Mouse (Mus musculus): Measurements from ENCODE around the gene Nub1. TPM values are rescaled to one million over a fixed set of nuclear protein-coding genes. Genes with fewer than 3 reads are reported as not detected.

Gene Nub1
- total RNA-seq, 4 experiments from 2014 or later: 33.1 to 45.6 (median 36.7) TPM

DNA sequence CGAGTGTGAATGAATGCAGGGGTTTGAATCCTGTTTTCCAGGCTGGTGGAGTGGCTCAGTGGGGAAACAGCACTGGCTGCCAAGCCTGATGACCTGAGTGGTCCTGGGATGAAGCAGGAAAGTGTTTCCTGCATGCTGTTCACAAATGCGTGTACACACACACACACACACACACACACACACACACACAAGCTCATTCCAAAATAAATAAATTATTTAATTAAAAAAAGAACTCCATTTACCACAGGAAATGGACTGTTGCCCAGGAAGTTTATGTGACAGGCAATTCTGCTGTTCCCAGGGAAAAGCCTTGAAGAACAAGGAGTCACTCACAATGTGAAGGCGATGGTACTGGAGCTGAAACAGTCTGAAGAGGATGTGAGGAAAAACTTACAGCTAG is 11.4 kb downstream of the Nub1 start:
- DNase-seq (ENCODE audit: low spot score): no peak

DNA sequence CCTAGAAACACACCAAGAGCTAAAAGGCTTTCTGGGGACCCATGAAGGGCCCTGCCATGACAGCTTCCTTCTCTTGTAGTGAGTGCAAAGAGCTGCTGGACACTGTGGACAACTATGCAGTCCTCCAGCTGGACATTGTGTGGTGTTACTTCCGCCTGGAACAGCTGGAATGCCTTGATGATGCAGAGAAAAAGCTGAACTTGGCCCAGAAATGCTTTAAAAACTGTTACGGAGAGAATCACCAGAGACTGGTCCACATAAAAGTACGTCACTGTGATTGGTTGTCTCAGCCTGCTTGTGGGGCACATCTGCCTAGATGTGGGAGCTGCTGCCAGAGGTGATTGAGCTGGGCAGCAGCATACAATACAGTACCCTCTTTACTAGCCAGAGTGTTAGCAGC is 15.9 kb downstream of the Nub1 start:
- DNase-seq (ENCODE audit: low spot score): peak; percentile 29

DNA sequence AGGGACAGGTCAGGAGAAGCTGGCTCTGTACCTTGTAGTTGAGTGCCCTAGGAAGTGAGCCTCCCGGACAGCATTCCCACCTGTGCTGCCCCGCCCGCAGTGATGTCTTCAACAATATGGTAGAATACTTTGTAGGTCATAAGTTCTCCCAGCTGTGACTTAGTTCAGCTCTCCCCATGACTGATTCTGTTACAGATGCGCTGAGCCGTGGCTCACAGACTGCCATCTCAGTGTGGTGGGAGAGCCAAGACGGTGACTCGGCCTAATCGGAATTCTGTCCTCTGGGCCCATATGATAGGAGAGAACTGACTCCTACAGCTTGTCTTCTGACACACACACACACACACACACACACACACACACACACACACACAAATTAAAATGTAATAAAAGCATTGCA is 19.3 kb downstream of the Nub1 start:
- DNase-seq (ENCODE audit: low spot score): no peak

DNA sequence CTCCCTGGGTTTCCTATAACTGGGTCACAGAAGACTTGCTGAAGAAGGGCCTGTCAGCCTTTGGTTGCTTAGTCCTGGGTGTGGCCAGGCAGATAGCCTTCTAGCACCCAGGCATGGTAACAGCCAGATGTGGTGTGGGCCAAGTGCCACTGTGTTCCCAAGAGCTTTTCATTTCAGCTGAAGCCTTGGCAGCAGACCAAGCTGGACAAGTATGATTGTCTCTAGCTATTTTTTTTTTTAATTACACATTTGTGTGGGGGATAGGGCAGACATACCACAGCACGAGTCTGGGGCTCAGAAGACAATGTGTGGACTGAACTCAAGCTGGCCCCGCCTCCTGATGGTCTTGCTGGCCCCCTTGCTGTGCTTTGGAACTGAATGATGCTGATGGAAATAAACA is 24.6 kb downstream of the Nub1 start:
- no peak for DNase-seq (ENCODE audit: low spot score)

DNA sequence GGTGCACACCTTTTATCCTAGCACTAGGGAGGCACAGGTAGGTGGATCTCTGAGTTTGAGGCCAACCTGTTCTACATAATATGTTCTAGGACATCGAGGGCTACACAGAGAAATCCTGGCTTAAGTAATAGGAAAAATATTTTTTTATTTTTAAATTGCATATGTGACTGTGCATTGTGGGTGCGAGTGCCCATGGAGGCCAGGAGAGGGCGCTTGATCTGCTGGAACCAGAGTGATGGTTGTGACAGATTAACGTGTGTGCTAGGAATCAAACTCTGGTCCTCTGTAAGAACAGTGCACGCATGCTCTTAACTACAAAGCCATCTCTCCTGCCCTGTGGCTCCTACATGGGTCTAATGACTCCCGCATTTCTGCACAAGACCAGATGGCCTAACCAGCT is 26.3 kb downstream of the Nub1 start:
- no peak for DNase-seq (ENCODE audit: low spot score)

DNA sequence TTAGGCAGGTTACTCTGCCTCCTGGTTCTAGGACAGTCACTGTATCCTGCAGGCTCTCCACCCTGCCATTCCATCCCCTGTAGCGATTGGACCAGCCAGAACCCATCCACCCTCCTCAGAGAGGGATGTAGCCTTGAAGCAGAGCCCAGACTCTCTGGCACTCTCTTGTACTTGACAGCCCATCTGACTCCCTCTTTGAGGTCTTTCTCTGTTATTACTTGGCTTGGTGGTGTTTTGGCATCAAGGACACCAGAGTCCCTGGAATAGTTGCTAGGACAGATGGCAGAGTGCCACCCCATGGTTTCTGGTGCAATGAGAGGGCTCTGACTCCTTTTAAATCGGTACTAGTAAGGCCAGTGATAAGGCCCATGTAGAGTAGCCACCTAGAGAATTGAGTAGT is 27.9 kb downstream of the Nub1 start:
- no peak for DNase-seq (ENCODE audit: low spot score)

DNA sequence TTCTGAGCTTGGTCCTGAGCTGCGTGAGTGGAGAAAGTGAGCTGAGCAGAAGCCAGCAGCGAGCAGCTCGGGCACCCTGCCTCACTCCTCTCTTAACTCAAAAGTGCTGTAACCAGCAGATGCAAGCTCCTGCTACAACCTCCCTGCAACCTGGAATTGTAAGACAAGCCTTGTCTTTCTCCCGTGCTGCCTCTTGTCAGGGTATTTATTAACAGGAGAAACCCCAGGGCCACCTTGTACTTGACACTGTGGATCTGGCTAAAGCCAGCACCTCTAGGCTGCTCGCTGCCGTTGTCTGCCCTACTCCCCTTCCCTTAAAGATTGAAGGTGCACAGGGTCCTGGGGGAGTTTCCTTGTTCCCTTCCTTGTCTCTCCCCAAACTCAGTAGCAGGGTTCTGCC is 28.7 kb downstream of the Nub1 start:
- DNase-seq (ENCODE audit: low spot score): no peak

DNA sequence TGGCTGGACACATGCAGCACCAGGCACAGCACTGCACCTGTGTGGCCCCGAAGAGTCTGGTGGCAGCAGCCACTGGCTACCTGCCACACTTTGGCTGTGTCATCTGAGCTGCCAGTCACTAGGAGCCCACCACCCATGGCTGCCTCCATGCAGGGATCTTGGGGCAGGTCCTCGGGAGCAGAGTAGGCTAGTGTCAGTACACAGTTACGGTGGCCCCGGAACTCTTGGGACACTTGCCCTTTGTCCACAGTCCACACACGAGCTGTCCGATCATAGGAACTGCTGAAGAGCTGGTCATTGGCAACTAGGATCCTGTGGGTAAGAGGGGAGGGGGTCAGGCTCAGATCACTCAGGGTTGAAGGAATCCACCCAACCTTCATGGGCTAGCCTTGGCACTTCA is 32.7 kb downstream of the Nub1 start:
- no peak for DNase-seq (ENCODE audit: low spot score)

DNA sequence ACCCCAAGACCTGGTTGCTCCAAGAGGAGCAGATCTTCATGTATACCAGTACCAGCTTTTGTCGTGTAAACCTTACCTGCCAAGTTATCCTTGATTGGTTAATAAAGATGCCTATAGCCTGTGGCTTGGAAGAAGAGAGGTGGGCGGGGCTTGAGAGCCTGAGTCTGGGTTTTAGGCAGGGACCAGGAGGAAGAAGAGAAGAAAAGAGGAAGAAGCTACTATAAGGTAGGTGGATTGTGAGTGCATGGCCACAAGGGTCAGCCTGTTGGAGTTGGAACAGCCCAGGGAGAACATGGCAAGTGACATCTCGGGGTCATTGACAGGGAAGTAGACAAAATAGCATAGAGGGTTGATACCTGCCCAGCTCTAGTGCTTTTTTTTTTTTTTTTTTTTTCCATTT is 34.5 kb downstream of the Nub1 start:
- no peak for DNase-seq (ENCODE audit: low spot score)

DNA sequence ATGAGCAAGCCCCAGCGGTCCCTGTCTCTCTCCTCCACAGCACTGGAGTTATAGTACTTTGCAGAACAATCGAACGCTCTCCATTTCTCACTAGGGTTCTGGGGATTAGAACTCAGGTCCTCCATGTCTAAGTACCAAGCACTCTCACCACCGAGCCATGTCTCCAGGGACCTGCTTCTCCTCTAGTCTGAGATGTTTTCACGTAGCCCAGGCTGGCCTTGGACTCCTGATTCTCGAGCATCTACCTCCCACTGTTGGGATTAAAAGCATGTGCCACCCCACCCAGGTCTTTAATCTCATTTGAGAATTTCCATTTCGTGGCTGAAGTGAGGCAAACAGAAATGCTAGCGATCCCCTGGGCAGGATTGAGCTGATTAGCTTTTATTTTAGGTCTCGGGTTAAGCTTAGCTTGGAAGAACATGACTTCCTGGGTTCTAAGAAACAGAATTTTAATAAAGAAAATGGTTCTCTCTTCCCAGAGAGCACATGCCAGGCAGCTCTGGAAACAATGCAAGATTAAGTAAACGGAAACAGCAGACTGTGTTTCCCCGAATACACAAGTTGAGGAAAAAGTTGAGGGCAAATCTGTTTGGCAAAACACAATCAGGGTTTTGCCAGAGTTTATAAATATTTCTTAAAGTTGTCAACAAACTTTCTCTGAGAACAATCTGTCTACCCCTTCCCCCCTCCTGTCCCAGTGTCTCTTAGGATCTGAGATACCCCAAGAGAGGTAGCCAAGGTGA is 38.4 kb downstream of the Nub1 start:
- DNase-seq (ENCODE audit: low spot score): no peak

DNA sequence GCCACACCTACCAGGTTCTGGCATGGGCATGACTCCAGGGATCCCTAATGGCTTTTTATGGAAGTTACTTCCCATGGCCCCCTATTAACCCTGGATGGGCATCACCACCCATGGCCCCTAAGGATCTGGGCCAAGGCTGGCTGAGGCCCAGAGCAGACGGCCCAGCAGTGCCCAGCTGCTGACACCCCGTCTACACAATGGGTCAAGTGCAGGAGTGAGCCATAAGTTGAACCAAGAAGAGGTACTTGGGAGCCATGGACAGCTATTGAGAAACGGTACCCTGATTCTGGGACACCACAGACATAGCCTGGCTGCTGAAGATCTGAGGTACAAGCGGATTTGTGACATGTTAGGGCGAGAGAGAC is 38.9 kb downstream of the Nub1 start:
- DNase-seq (ENCODE audit: low spot score): no peak

DNA sequence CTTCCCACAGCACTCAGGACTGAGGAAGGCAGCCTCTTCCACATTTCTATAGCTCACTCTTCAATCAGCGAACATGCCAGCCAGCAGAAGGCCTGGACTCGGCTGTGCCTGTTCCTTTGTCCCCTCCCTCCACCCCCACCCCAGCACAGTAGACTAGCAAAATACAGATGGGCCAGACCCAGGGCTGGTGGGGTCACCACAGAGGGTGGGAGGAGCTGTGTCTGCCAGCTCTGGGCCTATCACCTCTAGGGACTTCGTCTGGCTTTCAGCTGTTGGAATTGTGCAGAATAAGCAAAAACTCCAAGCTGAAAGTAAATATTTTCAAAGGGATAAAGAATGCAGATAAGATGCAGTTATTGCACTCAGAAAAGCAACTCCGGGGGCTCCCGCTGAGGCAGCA is 39.5 kb downstream of the Nub1 start:
- no peak for DNase-seq (ENCODE audit: low spot score)

DNA sequence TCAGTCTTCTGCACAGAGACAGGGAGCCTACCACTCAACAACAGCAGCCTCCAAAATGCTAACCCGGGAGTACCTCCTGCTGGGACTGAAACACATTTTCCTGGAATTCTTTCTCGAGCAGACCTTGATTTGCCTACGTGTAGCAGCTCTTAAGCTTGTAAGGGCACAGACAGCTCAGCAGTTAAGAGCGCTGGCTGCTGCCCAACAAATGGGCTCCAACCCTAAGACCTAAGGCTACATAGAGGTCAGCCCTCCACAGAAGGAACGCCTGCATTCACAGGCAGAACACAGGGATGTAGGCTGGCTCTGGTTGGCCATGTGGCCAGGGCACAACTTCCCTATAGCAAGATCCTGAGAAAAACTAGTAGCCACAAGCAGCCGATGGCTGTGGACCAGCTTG is 40.6 kb downstream of the Nub1 start:
- DNase-seq (ENCODE audit: low spot score): no peak

DNA sequence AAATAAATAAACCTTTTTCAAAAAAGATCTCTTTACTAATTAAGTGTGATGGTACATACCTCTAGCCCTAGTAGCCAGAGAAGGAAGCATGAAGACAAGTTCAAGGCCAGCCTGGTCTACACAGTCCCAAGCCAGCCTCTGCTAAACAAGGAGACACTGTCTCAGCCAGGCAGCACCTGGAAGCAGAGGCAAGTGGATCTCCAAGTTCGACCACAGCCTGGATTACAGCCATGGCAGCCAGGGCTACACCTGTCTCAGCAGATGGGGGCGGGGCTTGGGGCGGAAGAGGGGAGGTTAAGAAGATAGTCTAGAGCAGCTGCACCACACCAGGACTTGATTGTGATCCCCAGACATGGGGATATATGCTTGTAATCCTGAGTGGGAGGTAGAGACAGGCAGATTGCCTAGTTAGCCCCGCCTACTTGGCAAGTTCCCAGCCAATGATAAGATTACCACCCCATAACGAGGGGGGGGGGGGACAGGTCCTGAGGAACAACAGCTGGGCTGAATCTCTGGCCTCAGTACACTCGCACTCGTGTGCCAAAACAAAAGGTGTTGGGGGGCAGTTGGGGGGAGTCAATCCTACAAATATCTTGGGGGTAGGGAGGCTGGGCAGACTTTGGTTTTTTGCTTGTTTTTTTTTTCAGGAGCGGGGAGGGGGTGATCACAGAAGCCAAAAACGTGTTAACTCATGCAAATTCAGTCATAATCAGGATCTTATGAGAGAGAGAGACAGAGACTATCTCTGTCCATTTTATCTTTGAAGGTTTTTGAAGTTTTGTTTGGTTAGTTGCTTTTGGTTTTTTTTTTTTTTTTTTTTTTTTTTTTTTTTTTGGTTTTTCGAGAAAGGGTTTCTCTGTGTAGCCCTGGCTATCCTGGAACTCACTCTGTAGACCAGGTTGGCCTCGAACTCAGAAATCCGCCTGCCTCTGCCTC is 41.8 kb downstream of the Nub1 start:
- no peak for DNase-seq (ENCODE audit: low spot score)

DNA sequence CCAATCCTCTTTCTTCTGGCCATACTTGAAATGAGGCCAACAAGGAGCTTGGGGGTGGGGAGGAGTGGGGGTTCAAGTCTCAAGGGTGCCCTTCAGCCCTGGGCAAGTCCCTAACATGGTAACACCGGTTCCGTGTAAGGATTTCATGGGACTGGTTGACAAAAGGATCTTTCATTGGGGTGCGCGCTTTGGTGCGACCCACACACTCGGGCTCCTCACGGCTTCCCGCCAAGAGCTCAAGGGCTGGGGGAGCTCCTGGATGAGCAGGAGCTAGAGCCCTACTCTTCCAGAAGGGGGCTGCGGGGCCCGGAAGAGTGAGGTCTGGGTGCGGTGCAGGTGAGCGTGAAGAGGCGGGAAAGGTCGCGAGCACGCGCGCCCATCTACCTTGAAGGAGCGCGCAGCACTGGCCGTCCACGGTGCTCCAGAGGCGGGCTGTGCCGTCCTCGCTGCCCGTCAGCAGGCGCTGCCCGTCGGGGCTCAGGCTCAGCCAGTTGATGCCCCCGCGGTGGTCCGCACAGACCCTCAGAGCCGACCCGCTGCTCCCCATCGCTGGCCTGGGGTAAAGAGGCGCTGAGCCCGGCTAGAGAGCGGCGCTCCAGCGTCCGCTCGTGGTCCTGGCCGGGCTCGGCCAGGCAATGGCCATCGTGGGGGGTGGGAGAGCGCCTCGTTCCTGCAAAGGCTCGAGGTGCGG is 44.6 kb downstream of the Nub1 start:
- no peak for DNase-seq (ENCODE audit: low spot score)

DNA sequence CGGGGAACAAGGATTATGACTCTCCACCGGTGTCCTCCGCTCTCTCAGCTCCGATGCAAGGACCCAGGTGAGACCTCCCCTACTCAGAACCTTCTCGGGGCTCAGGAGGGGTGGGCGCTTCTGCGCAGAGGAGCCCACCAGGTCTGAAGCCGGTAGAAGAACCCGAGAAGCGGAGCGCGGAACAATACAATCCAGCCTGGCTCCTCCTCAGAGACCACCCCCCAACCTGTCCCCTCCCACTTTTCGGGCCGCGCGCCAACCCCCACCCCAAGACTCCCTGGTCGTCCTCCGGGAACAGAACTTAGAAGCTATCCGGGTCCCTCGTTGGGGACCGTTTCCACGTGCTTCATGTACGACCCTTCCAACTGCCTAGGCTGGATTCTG is 45.1 kb downstream of the Nub1 start, which contains the start of gene Wdr86:
Wdr86 (minus strand) TSS at position 240 of the 384 bp plus-strand sequence.
- no peak for DNase-seq (ENCODE audit: low spot score)

DNA sequence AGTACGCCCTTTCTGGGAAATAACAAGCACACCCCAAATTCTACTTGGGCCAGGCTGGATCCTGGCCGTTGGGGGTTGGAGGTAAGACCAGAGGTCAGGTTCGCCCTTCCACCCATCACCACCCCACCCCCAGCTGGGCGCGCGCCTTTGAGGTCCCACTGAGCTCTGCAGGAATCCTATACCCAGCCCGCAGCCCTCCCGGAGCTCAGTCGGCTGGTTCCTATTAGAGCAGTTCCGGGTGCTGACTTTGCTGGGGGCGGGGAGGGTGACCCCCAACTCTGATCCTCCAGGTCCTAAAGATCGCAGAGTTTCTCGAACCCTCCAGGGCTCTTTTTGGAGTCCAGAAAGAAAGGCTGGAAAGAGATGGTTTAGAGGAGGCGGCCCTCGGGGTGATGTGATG is 45.7 kb downstream of the Nub1 start:
- no peak for DNase-seq (ENCODE audit: low spot score)

DNA sequence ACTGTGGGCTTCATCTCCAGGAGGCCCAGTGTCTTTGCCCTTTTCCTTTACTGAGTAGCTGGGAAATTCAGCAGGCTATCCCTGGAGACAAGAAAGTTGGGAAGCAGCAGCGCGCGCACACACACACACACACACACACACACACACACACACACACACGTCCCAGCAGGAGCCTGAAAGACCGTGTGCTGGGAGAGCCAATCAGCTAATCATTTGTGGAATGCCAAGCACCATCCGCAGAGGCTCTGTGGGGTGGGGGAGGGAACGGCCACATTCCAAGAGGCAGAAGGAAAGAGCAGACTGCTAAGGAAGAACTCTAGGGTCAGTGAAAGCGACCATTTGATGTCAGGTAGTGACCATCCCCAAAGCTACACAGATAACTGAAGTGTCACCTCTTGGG is 47.8 kb downstream of the Nub1 start:
- no peak for DNase-seq (ENCODE audit: low spot score)

DNA sequence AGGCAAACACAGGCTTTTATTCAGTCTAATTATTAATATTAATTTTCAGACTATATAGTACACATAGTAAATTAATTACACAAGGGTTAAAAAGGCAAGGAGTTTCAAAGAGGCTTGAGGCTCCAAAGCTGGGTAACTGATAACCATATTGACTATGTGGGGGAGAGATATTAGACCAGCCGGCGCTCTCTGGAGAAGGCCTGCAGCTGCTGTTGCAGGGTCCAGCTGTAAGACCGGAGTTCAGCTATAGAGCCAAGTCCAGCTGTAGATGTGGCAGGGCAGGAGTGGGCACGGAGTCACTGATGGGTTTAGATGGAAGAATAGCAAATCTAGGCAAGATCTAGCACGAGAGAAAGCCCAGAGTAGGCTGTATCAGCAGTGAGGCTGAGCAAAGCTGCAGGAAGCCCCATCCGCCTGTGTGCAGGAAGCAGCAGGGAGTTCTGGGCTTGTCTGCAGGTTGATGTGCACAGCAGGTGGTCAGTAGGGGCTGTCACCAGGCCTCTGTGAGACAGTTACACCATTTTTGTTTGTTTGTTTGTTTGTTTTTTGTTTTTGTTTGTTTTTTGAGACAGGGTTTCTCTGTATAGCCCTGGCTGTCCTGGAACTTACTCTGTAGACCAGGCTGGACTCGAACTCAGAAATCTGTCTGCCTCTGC is 48.6 kb downstream of the Nub1 start:
- no peak for DNase-seq (ENCODE audit: low spot score)

DNA sequence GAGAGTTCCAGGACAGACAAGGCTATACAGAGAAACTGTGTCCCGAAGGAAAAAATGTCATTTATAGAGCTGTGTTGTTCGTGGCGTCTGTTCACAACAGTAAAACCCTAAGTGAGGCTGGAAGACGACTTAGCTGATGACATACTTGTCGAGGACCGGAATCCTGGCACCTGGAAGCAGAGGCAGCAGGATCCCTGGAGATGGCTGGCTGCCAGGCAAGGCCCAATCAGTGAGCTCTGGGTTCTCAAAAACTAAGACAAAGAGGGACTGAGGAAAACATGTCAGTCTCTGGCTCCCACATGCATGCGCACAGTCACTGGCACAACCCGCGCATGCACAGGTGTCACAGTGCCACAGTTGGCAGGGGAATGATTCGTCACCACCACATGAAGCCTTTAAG is 52.3 kb downstream of the Nub1 start:
- no peak for DNase-seq (ENCODE audit: low spot score)

DNA sequence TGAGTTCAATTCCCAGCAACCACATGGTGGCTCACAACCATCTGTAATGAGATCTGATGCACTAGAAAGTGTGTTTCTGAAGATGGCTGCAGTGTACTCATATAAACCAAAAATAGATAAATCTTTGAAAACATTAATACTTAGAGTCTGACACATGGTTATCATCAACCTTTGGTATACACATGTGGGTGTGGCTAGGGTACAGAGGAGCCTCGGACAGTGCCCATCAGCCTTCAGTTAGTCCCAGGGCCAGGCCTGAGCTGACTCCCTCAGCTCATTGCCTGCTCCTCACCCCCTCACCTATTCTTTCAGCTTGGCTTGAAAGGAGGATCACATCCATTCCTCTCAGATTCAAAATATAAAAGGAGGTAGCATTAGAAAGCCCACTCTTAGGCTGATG is 53.2 kb downstream of the Nub1 start:
- no peak for DNase-seq (ENCODE audit: low spot score)

DNA sequence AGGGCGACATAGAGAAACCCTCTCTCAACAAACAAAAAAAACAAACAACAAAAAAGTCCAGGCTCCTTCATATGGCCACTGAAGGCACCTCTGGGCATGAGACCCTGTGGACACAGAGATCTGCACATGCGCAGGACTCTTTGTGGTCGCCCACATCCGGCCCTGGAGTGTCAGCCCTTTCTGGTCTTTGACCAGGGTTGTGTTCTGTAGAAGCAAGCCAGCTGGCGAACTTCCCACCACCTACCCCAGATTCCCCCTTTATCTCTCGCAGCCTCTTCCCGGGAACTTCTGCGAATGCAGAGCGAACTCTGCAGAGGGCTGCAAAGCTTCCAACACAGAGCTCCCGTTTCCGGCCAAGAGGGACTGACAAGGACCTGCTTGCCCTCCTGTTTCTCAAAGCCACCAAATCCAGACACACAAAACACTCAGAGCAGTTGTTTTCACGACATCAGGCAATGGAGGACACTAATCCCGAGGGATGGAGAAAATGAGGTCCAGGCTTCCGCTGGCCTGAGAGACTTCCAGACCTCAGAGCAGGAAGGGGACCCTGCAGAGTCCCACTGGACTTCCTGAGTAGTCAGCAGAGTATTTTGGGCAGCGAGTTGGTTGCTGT is 53.9 kb downstream of the Nub1 start:
- peak; percentile 88 for DNase-seq (ENCODE audit: low spot score)
